Mouse (Mus musculus): ENCODE measurements around the gene Cnpy2.
A peak's percentile ranks its signal among the peaks of the same experiment; 100 is the strongest.
"Not testable (repeated sequence)": the region's sequence is repeated elsewhere in the genome, so short reads cannot be mapped to it uniquely, and the experiment has no call there.

Gene Cnpy2

GRCm38 (mm10) chr10:128315578-128315977, 6.7 kb upstream of the Cnpy2 start:
- no peak for DNase-seq (ENCODE audit: low spot score in 2 of 2)

- DNase-seq (ENCODE audit: low spot score in 2 of 2) = no peak
Measured at GRCm38 (mm10) chr10:128321641-128322040, 618 bp upstream of the Cnpy2 start.

GRCm38 (mm10) chr10:128323516-128323915, 1.3 kb downstream of the Cnpy2 start:
- DNase-seq (ENCODE audit: low spot score in 2 of 2) = no peak

- DNase-seq (ENCODE audit: low spot score in 2 of 2) = no peak
Measured at GRCm38 (mm10) chr10:128326825-128327224, 4.6 kb downstream of the Cnpy2 start.

- no peak for DNase-seq (ENCODE audit: low spot score in 2 of 2)
Measured at GRCm38 (mm10) chr10:128327610-128328009, 5.4 kb downstream of the Cnpy2 start.

- DNase-seq (ENCODE audit: low spot score in 2 of 2) = not testable (repeated sequence)
Measured at GRCm38 (mm10) chr10:128332358-128333249, 10.3 kb downstream of the Cnpy2 start.

GRCm38 (mm10) chr10:128335582-128335981, 13.3 kb downstream of the Cnpy2 start:
- peak in 1 of 2 experiments; percentile 58 for DNase-seq (ENCODE audit: low spot score in 2 of 2)

GRCm38 (mm10) chr10:128336195-128336594, 13.9 kb downstream of the Cnpy2 start:
- DNase-seq (ENCODE audit: low spot score in 2 of 2) = no peak

- DNase-seq (ENCODE audit: low spot score in 2 of 2) = no peak
Measured at GRCm38 (mm10) chr10:128336597-128336996, 14.3 kb downstream of the Cnpy2 start.

GRCm38 (mm10) chr10:128337306-128338181, 15.3 kb downstream of the Cnpy2 start, which contains the start of gene Cs:
TSS of gene Cs (plus strand) at chr10:128337734.
- peak; percentile 91 for DNase-seq (ENCODE audit: low spot score in 2 of 2)

GRCm38 (mm10) chr10:128338415-128338814, 16.2 kb downstream of the Cnpy2 start:
- no peak for DNase-seq (ENCODE audit: low spot score in 2 of 2)

- no peak for DNase-seq (ENCODE audit: low spot score in 2 of 2)
Measured at GRCm38 (mm10) chr10:128338948-128339347, 16.7 kb downstream of the Cnpy2 start.

GRCm38 (mm10) chr10:128340257-128340656, 18.0 kb downstream of the Cnpy2 start:
- DNase-seq (ENCODE audit: low spot score in 2 of 2) = no peak

GRCm38 (mm10) chr10:128343436-128343835, 21.2 kb downstream of the Cnpy2 start:
- DNase-seq (ENCODE audit: low spot score in 2 of 2) = no peak

- DNase-seq (ENCODE audit: low spot score in 2 of 2) = peak; percentile 46 to 55
Measured at GRCm38 (mm10) chr10:128344568-128345275, 22.5 kb downstream of the Cnpy2 start.

- no peak for DNase-seq (ENCODE audit: low spot score in 2 of 2)
Measured at GRCm38 (mm10) chr10:128347541-128347940, 25.3 kb downstream of the Cnpy2 start.

- DNase-seq (ENCODE audit: low spot score in 2 of 2) = peak in 1 of 2 experiments; percentile 32
Measured at GRCm38 (mm10) chr10:128358796-128359195, 36.5 kb downstream of the Cnpy2 start.

- no peak for DNase-seq (ENCODE audit: low spot score in 2 of 2)
Measured at GRCm38 (mm10) chr10:128359226-128359625, 37.0 kb downstream of the Cnpy2 start.

GRCm38 (mm10) chr10:128361836-128362235, 39.6 kb downstream of the Cnpy2 start:
- no peak for DNase-seq (ENCODE audit: low spot score in 2 of 2)

GRCm38 (mm10) chr10:128362568-128362967, 40.3 kb downstream of the Cnpy2 start:
- DNase-seq (ENCODE audit: low spot score in 2 of 2) = no peak

GRCm38 (mm10) chr10:128367899-128368401, 45.7 kb downstream of the Cnpy2 start:
- DNase-seq (ENCODE audit: low spot score in 2 of 2) = no peak

All from frontal cortex, postnatal 14 days (tissue).